Mouse (Mus musculus): ENCODE results near the gene Obox1. TPM values are rescaled to one million over a fixed set of nuclear protein-coding genes. Genes with fewer than 3 reads are reported as not detected.
"Not testable (repeated sequence)": the region's sequence is repeated elsewhere in the genome, so short reads cannot be mapped to it uniquely, and the experiment has no call there.

Gene Obox1
- polyA plus RNA-seq (2012; rRNA removed) = not detected in 2 replicates

DNA sequence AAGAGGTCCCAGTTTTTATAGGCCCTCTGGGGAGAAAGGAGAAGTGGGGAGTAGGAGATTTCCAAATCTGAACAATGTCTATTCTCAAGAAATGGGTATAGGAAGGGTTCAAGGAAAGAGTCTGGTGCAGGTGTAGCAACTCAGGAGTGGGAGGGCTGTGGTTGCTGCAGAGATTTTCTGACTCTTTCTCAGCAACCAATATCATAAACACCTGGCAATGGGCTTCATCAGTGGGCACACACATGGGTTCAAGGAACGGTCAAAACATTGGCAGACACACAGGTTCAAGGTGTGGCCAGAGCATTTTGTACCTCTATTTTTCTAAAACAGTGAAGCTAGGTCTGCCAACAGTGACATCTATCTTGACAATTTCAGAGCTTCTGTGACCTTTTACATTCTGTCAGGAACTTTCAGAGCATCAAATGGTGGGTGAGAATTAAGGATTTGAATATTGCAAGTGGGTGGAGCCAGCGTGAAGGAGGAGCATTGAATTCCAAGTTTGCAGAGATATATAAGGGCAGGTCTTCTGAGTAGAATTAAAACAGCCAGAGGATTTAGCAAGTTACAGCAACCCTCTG, at the start of gene Obox1, which contains the start of gene Obox2:
TSS of gene Obox1 (plus strand) at position 528 of the 578 bp plus-strand sequence.
TSS of gene Obox2 (plus strand) at position 301 of the 578 bp plus-strand sequence.
- H3K4me1 ChIP-seq (ENCODE audit: control insufficient read depth, insufficient read depth, low read length); DNase-seq; H3K27me3 ChIP-seq (ENCODE audit: control insufficient read depth, insufficient read depth, low read length); H3K27ac ChIP-seq (ENCODE audit: insufficient read depth, low read length); H3K4me3 ChIP-seq (replicated peaks; ENCODE audit: insufficient read depth, low read depth, low read length): not testable (repeated sequence)
- no CpG with 5 or more reads among the region's 2 CpGs for WGBS

DNA sequence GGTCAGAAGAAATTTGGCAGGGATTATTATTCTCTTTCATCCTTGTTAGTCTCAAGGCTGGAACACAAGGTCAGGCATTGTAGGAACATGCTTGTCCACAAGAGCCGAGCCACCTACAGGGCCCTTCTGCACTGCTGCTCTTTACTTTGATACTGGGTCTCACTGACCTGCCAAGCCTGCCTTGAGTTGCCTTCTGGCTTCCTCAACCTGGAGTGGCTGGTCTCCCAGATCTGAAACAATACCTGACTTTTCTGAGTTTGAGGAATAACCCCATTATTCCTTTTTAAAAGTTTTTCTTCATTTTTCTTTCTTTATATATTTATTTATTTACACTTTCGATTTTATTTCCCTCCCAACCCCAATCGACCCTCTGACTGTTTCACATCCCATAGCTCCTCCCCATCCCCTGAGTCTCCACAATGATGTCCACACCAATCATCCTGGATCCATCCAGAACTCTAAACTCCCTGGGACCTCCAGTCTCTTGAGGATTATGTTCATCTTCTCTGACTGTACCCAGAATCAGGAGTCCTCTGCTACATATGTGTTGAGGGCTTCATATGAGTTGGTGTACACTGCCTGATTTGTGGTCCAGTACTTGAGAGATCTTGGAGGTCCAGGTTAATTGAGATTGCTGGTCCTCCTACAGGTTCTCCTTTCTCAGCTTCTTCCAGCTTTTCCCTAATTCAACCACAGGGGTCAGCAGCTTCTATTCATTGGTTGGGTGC, 10.6 kb downstream of the Obox1 start:
- H3K4me1 ChIP-seq (ENCODE audit: control insufficient read depth, insufficient read depth, low read length) = not testable (repeated sequence)

DNA sequence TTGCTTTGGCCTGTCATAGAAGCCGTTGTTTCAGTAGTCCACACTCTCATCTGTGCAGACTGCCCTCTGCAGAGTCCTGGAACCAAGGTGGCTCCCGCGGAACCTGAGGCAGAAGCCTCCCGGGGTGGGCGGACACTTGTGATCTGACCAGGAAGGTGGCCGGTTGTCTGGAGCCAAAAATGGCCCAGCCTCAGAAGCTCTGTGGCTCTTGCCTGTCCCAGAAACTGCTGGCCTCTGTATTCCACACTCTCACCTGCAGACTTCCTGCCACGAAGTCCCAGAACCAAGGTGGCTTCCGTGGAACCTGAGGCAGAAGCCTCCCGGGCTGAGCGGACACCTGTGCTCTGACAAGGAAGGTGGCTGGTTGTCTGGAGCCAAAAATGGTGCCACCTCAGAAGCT, 18.1 kb downstream of the Obox1 start:
- DNase-seq; H3K27ac ChIP-seq (ENCODE audit: insufficient read depth, low read length); H3K4me3 ChIP-seq (replicated peaks; ENCODE audit: insufficient read depth, low read depth, low read length); H3K4me1 ChIP-seq (ENCODE audit: control insufficient read depth, insufficient read depth, low read length); H3K27me3 ChIP-seq (ENCODE audit: control insufficient read depth, insufficient read depth, low read length): not testable (repeated sequence)
- 86% methylated on average over 10 of the region's 10 CpGs for WGBS

More for the DNA sequence above, 10.6 kb downstream of the Obox1 start:
- H3K4me3 ChIP-seq (replicated peaks; ENCODE audit: insufficient read depth, low read depth, low read length); H3K27me3 ChIP-seq (ENCODE audit: control insufficient read depth, insufficient read depth, low read length); DNase-seq; H3K27ac ChIP-seq (ENCODE audit: insufficient read depth, low read length): not testable (repeated sequence)
- 57% methylated on average over 3 of the region's 3 CpGs for WGBS

DNA sequence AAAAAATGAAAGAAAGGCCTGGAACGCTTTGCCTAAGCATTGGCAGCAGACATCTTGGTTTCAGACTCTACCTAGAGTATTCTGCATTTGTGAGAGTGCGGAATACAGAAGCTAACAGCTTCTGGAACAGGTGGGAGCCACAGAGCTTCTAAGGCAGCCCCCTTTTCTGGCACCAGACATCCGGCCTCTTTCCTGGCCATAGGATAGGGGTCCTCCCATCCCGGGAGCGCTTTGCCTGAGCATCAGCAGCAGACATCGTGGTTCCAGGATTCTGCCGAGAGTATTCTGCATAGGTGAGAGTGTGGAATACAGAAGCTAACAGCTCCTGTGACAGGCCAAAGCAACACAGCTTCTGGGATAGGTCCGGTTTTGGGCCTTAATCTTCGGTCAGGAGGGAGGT, 29.3 kb downstream of the Obox1 start:
- H3K27ac ChIP-seq (ENCODE audit: insufficient read depth, low read length); DNase-seq; H3K4me3 ChIP-seq (replicated peaks; ENCODE audit: insufficient read depth, low read depth, low read length); H3K4me1 ChIP-seq (ENCODE audit: control insufficient read depth, insufficient read depth, low read length); H3K27me3 ChIP-seq (ENCODE audit: control insufficient read depth, insufficient read depth, low read length): not testable (repeated sequence)
- 78% methylated on average over 9 of the region's 9 CpGs for WGBS

DNA sequence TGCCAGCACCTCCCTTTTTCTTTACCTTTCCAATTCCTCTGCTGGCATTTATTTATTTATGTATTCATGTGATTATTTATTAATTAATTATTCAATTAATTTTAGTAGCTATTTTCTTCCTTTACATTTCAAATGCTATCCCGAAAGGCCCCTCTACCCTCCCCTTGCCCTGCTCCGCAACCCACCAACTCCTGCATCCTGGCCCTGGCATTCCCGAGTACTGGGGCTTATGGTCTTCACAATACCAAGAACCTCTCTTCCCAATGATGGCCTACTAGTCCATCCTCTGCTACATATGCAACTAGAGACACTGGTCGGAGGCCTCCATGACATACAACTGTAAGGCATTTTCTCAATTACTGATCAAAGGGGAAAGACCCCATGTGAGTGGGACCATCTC, 36.8 kb downstream of the Obox1 start:
- H3K4me1 ChIP-seq (ENCODE audit: control insufficient read depth, insufficient read depth, low read length); H3K4me3 ChIP-seq (replicated peaks; ENCODE audit: insufficient read depth, low read depth, low read length); H3K27me3 ChIP-seq (ENCODE audit: control insufficient read depth, insufficient read depth, low read length); H3K27ac ChIP-seq (ENCODE audit: insufficient read depth, low read length); DNase-seq: not testable (repeated sequence)
- 79% methylated on average over 4 of the region's 4 CpGs for WGBS

DNA sequence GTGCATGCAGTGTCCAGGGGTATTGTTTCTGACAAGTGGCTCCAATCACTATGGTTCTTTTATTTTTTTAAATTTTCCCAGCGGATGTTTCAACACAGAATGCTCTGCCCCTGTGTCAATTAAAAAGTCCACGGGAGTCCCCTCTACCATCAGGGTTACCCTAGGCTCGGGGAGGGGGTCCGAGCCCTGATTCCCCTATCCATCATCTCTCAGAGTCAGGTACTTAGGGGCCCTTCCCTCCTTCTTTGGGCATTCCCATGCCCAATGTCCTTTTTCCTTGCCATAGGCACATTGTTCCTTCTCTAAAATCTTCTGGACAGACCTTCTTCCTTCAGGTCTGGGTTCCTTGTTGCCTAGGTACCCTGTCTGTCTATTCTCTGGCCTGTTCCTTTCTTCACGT, 120.7 kb downstream of the Obox1 start:
- H3K4me3 ChIP-seq (replicated peaks; ENCODE audit: insufficient read depth, low read depth, low read length); H3K27ac ChIP-seq (ENCODE audit: insufficient read depth, low read length); H3K27me3 ChIP-seq (ENCODE audit: control insufficient read depth, insufficient read depth, low read length); H3K4me1 ChIP-seq (ENCODE audit: control insufficient read depth, insufficient read depth, low read length); DNase-seq: not testable (repeated sequence)
- 74% methylated on average over 5 of the region's 5 CpGs for WGBS

Other genes with a start within 250 kb of the Obox1 start
- not detected in 2 replicates for gene Obox2, start 227 bp upstream of the Obox1 start, polyA plus RNA-seq (2012; rRNA removed)

Measured in cerebellum, adult 2 months (tissue).